Mouse (Mus musculus) bone marrow, adult 2 months (tissue): Measurements from ENCODE around the gene Rnf208. TPM values are rescaled to one million over a fixed set of nuclear protein-coding genes. Genes with fewer than 3 reads are reported as not detected.

Experiments used
- H3K27ac ChIP-seq: fragments of 200-500 bp; 2 replicates; pipeline ENCODE4 v1.5.1; 2012; ENCODE audit warnings: low read depth, mild to moderate bottlenecking, control low read depth, inconsistent platforms, low read length; ENCODE audit not compliant: control insufficient read depth, poor library complexity, insufficient read depth
- H3K4me1 ChIP-seq: fragments of 200-500 bp; 2 replicates; pipeline ENCODE4 v1.6.1; 2011; ENCODE audit warnings: low read length; ENCODE audit not compliant: control insufficient read depth, insufficient read depth
- H3K4me3 ChIP-seq: fragments of 200-500 bp; replicated peaks from 2 replicates; pipeline ENCODE3; 2011; ENCODE audit warnings: mild to moderate bottlenecking, low read depth, low read length, control low read depth; ENCODE audit not compliant: control insufficient read depth
- CTCF ChIP-seq: fragments of 200-500 bp; IDR thresholded peaks from 2 replicates; pipeline ENCODE4 v1.5.1; 2011; ENCODE audit warnings: low read length, control low read depth; ENCODE audit not compliant: control insufficient read depth, insufficient read depth
- POLR2A ChIP-seq: fragments of 200-500 bp; IDR thresholded peaks from 2 replicates; pipeline ENCODE4 v1.6.1; 2011; ENCODE audit warnings: low read depth, mild to moderate bottlenecking, control low read depth, low read length, borderline replicate concordance; ENCODE audit not compliant: control insufficient read depth
- WGBS: fragments of 180-500 bp; shearing (Covaris S2); methylation state at CpG from one replicate; pipeline ENCODE4 v1.1.7; 2018; 5-methylcytosine and 5-hydroxymethylcytosine counted together
- polyA plus RNA-seq: library from polyadenylated mRNA; stranded (reverse); fragments of >200 nt; gene quantifications from 2 replicates; pipeline ENCODE4 v1.2.4, GENCODE M21; 2011; ENCODE audit warnings: low replicate concordance; ENCODE audit not compliant: missing spikeins, insufficient read depth, insufficient read length

The Rnf208 gene
- polyA plus RNA-seq, 1 experiment: 3.1 TPM

DNA sequence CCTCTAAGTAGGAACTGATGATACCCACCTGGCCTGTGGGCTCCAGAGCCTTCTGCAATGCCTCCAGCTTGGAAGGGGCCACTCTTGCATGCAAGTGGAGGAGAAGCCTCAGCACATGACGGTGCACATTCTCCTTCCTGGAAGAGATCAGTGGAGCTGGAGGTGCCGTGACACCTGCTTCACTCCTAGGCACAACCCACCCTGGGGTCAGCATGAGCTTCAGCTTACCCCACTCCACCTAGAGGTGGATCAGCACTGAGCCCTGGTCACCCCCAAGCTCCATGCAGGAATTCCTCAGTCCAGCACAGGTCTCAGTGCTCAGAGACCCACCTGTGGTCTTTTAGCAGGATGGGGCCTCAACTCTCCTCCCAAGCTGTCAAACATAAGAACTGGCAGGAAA, 41.4 kb upstream of the Rnf208 start:
- no peak for TF ChIP-seq CTCF
- TF ChIP-seq POLR2A: no peak
- Histone ChIP-seq H3K27ac (no peak overlapping the region), H3K4me3 (no peak overlapping the region), H3K4me1 (no peaks in the 10 kb centered on the region)
- WGBS: 91% methylated on average over 2 of the region's 2 CpGs

DNA sequence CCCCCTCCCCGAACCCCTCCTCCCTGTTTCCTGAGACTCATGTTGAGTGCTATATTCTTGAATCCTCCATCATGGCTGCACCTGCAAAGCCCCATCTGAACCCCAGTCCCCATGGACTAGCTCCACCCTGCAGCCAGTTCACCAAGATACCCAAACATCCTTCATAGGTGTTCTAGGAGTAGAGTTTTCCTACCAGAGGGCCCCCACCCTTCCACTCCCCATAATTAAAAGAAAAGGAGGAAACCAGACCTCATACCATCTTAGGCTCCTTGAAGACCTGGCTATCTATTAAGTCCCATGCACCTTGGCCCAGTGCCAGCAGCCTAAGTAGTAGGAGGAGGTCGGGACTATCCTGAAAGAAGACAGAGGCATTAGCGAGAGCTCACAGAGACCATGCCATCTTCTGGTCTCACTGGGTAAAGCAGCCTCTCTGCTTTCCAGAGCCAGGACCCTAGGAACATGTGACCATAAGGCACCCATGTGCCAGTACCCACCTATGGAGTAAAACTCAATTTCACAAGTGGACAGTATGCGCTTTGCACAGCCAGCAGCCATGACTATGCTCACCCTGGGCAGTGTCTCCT, 38.3 kb upstream of the Rnf208 start:
- 52% methylated on average over 4 of the region's 4 CpGs for WGBS
- H3K4me3 ChIP-seq: no peak overlapping the region
- no peak overlapping the region for H3K27ac ChIP-seq
- H3K4me1 ChIP-seq: no peaks in the 10 kb centered on the region
- TF ChIP-seq POLR2A: no peak
- peak; percentile 24; the same call in 1 of the 2 replicates for TF ChIP-seq CTCF

DNA sequence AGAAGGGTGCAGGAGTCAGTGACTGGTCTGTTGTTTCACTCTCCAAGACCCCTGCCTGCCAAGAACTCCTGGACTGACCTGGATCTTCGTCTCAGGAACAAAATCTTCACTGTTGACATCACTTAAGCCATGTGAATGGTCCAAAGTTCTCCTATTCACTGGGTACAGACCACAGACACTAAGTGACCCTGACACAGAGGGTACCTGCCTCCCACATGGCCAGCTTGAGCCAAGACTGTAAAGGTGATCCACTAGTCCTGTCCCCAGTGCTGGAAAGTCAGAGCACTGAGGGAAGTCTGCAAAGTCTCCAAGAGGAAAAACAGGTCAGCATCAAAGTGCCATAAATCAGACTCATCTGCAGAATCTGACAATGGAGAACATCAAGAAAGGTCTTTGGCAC, 34.5 kb upstream of the Rnf208 start:
- H3K27ac ChIP-seq: no peak overlapping the region
- H3K4me3 ChIP-seq: no peak overlapping the region
- WGBS: 86% methylated on average over 1 of the region's 1 CpGs
- no peaks in the 10 kb centered on the region; the same call in 1 of the 2 replicates for H3K4me1 ChIP-seq
- TF ChIP-seq CTCF: no peak
- TF ChIP-seq POLR2A: no peak

DNA sequence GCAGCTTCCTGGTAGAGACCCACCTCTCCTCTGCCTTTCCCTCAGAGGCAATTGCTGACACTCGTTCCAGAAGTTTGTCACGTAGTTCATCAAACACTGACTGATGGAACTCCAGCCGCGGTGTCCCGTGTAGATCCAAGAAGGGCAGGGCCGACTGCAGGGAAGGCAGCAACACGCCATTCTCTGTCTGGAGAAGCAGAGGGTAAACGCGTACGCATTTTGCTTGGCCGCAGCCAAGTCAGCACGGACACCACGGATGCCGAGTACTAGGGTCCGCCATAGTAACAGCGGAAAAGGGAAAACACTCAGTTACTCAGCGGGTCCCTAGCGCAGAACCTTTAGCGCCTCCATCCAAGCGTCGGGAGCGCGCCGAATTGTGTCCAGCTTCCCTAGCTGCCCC, 31.4 kb upstream of the Rnf208 start:
- under 1% methylated on average over 24 of the region's 24 CpGs for WGBS
- peak overlapping the region; percentile 87 for H3K4me3 ChIP-seq
- no peaks in the 10 kb centered on the region; the same call in 1 of the 2 replicates for H3K4me1 ChIP-seq
- H3K27ac ChIP-seq: peak overlapping the region; percentile 88
- TF ChIP-seq POLR2A: no peak
- no peak for TF ChIP-seq CTCF

DNA sequence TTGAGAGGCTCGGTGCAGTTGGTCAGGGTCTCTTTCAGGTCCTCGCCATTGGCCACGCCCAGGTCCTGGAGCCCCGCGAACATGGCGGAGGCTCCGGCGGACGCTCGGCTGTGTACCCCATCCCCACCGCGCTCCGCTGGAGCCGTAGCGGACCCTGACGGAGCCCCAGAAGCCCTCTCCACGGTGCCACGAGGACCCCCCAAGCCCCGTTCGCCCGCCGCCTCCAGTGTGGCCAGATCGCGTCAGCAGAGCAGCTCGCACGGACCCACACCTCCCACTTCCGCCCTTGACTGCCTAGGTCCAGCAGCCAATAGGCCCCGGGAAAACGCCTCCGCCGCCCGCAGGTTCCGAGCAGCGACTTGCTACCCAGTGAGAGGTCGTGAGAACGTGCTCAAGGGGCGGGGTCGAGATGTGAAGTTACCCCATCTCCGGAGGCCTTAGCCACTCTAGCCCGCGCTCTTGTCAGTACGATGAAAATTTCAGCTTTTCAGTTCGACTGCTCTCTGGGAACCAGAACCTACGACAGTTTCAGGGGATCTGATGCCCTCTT, 30.9 kb upstream of the Rnf208 start, which contains the start of gene Nelfb:
Nelfb (minus strand) TSS at position 369 of the 550 bp plus-strand sequence.
- Histone ChIP-seq H3K4me3 (peak within 1 kb of the TSS; percentile 87), H3K27ac (peak within 1 kb of the TSS; percentile 88), H3K4me1 (no peaks in the 10 kb centered on the region; the same call in 1 of the 2 replicates)
- TF ChIP-seq CTCF (no peak), POLR2A (peak; percentile 88; the same call in 1 of the 2 replicates)
- WGBS: under 1% methylated on average over 44 of the region's 44 CpGs

DNA sequence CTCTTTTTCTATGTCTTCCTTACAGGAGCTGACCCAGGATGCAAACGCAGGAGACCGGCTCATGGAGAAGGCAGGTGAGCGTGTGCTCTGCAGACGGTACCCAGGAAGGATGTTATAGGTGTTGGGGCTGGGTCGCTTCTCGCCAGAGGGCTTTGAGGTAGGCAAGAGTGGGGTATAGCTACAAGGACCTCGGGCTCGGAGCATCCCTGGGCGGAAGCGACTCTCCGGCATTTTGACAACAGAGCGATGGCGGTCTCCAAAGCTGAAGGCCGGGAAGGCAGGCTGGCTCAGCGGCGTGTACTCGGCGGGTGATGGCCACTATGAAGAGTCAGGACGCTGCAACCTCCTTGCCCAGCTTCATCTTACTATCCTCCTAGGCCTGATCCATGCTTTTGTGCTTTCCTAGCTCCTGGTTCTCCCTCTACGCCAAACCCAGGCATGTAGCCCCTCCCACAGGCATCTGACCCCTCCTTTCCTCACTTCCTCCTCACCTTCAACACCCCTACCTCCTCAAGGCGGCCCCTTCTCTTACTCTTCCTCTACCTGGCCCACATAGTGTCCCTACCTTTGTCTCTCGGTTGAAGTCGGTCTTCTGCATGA, 28.7 kb upstream of the Rnf208 start:
- TF ChIP-seq POLR2A (no peak), CTCF (no peak)
- WGBS: 81% methylated on average over 23 of the region's 23 CpGs
- H3K4me3 ChIP-seq: no peak overlapping the region
- H3K4me1 ChIP-seq: no peaks in the 10 kb centered on the region; the same call in 1 of the 2 replicates
- H3K27ac ChIP-seq: no peak overlapping the region

DNA sequence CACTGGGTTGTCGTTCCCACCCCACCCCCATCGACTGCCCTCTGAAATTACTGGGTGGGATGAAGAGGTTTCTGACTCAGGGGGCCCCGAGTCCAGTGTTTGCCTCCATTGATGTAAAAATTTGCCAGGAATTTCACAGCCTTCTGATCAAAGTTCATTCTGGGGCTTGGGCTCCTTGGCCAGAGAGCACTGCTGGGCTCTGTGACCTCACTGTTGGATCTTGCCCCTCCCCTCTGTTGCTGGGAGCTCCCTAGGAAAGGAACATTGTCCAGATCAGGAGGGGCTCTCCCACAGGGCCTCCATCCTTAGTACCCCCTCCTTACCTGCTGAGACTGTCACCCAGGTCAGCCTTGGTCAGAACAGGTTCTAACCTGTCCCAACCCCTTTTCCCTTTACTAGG, 27.6 kb upstream of the Rnf208 start, which contains the start of gene Stpg3:
Stpg3 (minus strand) TSS at position 194 of the 400 bp plus-strand sequence.
- TF ChIP-seq POLR2A: no peak
- no peak for TF ChIP-seq CTCF
- Histone ChIP-seq H3K4me3 (no peak within 1 kb of the TSS), H3K4me1 (no peaks in the 10 kb centered on the region; the same call in 1 of the 2 replicates), H3K27ac (no peak within 1 kb of the TSS)
- 76% methylated on average over 3 of the region's 3 CpGs for WGBS

DNA sequence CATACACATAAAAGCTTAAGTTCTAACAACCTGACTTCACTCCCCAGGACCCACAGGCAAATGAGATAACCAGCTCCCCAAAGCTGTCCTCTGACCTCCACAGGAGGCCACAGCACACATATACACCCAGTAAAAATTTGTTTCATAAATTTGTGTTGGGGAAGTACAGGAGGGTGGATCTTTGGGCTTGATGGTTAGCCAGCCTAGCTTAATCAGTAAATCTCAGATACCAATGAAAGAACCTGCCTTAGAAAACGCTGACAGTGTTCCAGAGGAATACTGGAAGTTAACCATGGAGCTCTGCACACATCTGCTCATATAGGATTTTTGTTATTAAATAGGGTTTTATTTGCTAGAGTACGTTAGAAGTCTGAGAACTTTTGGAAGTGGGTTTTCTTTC, 24.4 kb upstream of the Rnf208 start:
- no peak overlapping the region for H3K4me3 ChIP-seq
- TF ChIP-seq POLR2A (no peak), CTCF (no peak)
- no peak overlapping the region for H3K27ac ChIP-seq
- H3K4me1 ChIP-seq: no peaks in the 10 kb centered on the region; the same call in 1 of the 2 replicates
- 69% methylated on average over 2 of the region's 2 CpGs for WGBS
